Mouse (Mus musculus) cerebellum, adult 9-11 months (tissue): ENCODE results near the gene Naa11.

Experiments used
- DNase-seq: peaks from one replicate; pipeline ENCODE4 v3.0.0; 2022

Naa11 gene

GRCm38 (mm10) chr5:97344144-97344543 is 48.0 kb downstream of the Naa11 start:
- DNase-seq = no peak

GRCm38 (mm10) chr5:97334794-97335193 is 57.4 kb downstream of the Naa11 start:
- DNase-seq = no peak
